In the genomic region with DNA sequence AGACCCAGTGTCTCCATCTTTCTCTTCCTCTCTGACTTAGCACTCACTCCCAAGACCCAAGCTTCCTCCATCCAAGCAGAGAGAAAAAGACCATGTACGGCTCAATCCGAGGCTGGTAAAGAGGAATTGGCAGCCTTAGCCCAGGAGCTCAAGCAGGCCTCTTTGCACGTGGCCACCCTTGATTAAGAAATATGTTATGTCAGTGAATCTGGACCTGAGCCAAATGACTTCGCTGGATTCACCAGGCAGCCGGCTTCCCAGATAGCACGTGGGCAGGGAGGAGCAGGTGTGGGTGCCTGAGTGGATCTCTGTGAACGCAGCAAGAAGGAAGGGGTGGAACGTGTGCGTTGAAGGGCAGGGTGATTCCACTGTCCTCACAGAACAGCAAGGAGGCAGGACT, we compare ENCODE assay signal across 8 mouse cellular contexts. TPM values are rescaled to one million over a fixed set of nuclear protein-coding genes. Genes with fewer than 3 reads are reported as not detected.
DNase-seq lines count a peak whose midpoint lies in the region; ATAC-seq lines count a peak whose summit lies in the region.

No protein-coding gene starts in this region.

- ATAC-seq in midbrain, embryonic 14.5 days (ENCODE audit: low FRiP score, low TSS enrichment) = peak; percentile 57; the same call in 1 of the 2 replicates

- no peaks in the 10 kb centered on the region for H3K36me3 ChIP-seq in midbrain, embryonic 14.5 days (ENCODE audit: control insufficient read depth, insufficient read depth, low read length)

- no peak overlapping the region for H3K4me2 ChIP-seq in midbrain, embryonic 14.5 days (ENCODE audit: low read length)

- 29% methylated on average over 9 of the region's 9 CpGs for WGBS in midbrain, embryonic 14.5 days

- no peak overlapping the region for H3K9ac ChIP-seq in midbrain, embryonic 14.5 days (replicated peaks; ENCODE audit: low read length)

- DNase-seq in layer of hippocampus, adult 11-12 months (ENCODE audit: low spot score) = peak; percentile 13
- no peak for DNase-seq in layer of hippocampus, adult 9-10 months (ENCODE audit: low spot score)
- peak; percentile 62 for DNase-seq in adrenal gland, adult 2 months
- peak; percentile 17 to 18 for DNase-seq in cerebellum, postnatal 36 days
- DNase-seq in kidney, postnatal 14 days = peak; percentile 33
- peak; percentile 76 for DNase-seq in midbrain, embryonic 14.5 days
- no peak for DNase-seq in gastrocnemius, postnatal 25 days
- no peak for DNase-seq in spleen, postnatal 36 days (ENCODE audit: low spot score in 2 of 2)

- H3K4me1 ChIP-seq in midbrain, embryonic 14.5 days (ENCODE audit: control insufficient read depth, insufficient read depth, low read length) = no peaks in the 10 kb centered on the region

- H3K27ac ChIP-seq in midbrain, embryonic 14.5 days (replicated peaks; ENCODE audit: low read depth, low read length) = no peak overlapping the region

- no peaks in the 10 kb centered on the region for H3K9me3 ChIP-seq in midbrain, embryonic 14.5 days (ENCODE audit: control insufficient read depth, low read length)

- no peaks in the 10 kb centered on the region for H3K27me3 ChIP-seq in midbrain, embryonic 14.5 days (ENCODE audit: control insufficient read depth, insufficient read depth, low read length)

- no peak overlapping the region for H3K4me3 ChIP-seq in midbrain, embryonic 14.5 days (replicated peaks; ENCODE audit: low read depth, low read length)

RNA-seq across cellular contexts. Expression of gene Akap12, which starts 33.1 kb away (rescaled TPM):
- 10 to 100 TPM; 17.1 to 21.8 TPM for total RNA-seq in adrenal gland, adult 2 months (2021)
- 1.6 and 1.9 TPM in 2 replicates for polyA plus RNA-seq in adrenal gland, adult 2 months (2012; rRNA removed)
- polyA plus RNA-seq in midbrain, embryonic 14.5 days (2014; fragmentation: Nextera tagmentation; extraction: Ambion mirVana) = 20.9 and 31.9 TPM in 2 replicates
- total RNA-seq in gastrocnemius, postnatal 25 days (2021) = 10 to 100 TPM in 1 of 2 experiments, 1 to 10 TPM in 1; 10.0 to 13.0 TPM

Comparison
In these comparisons a context has a peak if more than half of its experiments do, and no peak if none do; other contexts are left out.
1. DNase-seq: peak in layer of hippocampus, adult 11-12 months (single experiment), adrenal gland, adult 2 months (single experiment), cerebellum, postnatal 36 days (2 of 2), kidney, postnatal 14 days (single experiment) and midbrain, embryonic 14.5 days (single experiment); none in layer of hippocampus, adult 9-10 months (single experiment), gastrocnemius, postnatal 25 days (single experiment) and spleen, postnatal 36 days (0 of 2).